Mouse (Mus musculus) telencephalon, adult 2 months (tissue): Measurements from ENCODE around the gene Chaf1a.
"Not testable (repeated sequence)": the region's sequence is repeated elsewhere in the genome, so short reads cannot be mapped to it uniquely, and the experiment has no call there.

Experiments used
- DNase-seq: peaks from one replicate; pipeline ENCODE4 v3.0.0-alpha.2; 2011; ENCODE audit warnings: low read depth, low spot score

Gene Chaf1a

DNA sequence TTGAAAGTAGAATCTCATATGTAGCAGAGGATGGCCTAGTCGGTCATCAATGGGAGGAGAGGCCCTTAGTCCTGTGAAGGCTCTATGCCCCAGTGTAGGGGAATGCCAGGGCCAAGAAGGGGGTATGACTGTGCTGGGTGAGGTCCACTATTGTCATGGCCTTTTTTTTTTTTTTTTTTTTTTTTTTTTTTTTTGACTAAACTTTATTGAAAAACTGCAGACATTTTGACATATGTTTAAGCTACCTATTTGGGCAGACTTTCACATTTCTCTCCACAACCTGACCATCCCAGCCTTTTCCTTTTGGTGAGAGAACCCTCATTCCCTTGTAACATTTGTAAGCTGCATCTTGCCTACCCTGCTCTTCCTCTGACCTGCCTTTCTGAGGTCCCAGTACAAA, 52.1 kb downstream of the Chaf1a start:
- DNase-seq, result no peak

DNA sequence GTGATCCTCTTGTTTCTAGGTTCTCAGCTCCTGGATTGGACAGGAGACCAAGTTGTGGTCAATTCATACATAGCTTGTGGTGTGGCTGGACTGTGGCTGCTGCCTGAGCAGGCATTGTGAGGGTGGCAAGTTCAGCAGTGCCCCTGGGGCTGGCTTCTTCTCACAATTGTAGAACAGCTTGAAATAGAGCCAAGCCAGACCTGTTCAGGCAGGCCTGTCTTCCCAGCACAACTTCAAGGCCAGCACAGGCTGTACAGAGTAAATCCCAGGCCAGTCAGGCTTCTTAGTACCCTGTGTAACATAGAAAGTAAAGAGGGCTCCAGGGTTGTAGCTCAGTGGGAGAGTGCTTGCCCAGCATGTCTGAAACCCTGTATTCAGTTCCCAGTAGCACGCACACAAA, 52.6 kb downstream of the Chaf1a start:
- no peak for DNase-seq

DNA sequence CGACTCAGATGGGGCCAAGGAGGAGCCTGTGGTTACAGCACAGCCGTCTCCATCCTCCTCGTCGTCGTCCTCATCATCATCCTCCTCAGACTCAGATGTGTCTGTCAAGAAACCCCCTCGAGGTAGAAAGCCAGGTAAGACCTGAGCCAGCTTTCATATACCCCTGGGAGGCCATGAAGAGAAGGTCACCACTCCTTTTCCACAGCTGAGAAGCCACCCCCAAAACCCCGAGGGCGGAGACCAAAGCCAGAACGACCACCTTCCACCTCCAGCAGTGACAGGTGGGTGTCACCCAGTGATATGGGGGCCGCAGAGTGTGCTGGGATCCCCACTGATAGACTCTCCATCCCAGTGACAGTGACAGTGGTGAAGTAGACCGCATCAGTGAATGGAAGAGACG, 56.6 kb downstream of the Chaf1a start:
- DNase-seq, result no peak

DNA sequence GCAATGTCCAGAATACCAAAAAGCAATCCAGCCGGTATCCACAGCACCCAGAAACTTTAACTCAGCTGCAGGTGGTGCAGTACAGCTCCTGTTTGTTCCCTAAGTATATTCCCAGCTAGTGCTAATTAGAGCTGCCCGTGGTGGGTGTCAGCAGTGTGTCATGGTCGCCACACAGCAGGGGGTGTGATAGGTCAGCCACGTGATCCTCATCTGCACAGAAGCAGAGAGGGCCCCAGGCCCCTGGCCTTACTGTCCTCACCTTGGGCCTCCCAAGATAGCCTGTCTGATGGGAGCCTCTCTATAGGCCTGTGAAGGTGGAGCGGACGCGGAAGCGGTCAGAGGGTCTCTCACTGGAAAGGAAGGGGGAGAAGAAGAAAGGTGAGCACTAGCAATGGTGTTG, 57.9 kb downstream of the Chaf1a start:
- no peak for DNase-seq

DNA sequence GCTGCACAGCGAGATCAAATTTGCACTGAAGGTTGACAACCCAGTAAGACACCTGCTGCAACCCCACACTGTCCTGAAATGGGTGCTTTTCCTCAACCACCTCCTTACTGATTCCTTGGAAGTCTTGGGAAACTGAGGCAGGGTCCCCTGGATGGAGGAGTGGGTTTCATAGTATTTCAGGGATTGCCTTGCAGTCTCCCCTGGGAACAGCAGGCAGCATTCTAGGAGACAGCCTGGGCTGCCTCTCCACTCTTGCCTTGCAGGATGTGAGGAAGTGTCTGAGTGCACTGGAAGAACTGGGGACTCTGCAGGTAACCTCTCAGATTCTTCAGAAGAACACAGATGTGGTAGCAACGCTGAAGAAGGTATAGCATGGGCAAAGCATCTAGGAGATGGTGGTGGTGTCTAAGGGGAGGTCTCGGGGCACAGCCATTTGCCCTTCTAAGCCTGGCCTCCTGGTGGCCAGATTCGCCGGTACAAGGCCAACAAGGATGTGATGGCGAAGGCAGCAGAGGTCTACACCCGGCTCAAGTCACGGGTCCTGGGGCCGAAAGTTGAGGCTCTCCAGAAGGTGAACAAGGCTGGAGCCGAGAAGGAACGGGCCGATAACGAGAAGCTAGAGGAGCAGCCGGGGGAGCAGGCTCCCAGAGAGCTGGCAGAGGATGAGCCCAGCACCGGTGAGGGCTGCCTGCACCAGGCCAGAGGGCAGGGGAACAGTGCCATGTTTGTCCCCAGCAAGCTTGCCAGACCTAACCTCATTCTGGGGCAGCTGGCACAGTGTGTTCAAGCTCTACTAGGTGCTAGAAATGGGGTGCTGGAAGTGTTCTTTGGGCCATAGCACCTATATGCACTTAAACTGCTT, 58.7 kb downstream of the Chaf1a start:
- DNase-seq, result no peak

DNA sequence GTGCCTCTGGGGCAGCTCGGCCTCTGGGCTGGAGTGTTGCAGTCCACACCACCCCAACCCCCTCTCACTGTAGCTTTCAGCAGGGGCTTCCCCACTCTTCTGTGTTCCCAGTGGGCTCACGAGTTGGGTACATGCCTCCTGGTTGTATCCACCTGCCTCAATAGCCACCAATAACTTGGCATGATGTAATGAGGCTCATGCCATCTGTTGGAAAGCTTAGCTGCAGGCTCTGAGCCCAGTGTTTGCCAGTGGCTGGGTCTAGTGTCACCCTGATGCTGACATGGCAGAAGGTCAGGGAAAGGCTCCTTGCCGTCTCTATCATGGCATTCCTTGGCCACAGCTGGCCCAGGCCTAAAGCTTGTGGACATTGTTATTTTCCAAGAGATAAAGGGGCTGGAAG, 60.6 kb downstream of the Chaf1a start:
- DNase-seq, result no peak

DNA sequence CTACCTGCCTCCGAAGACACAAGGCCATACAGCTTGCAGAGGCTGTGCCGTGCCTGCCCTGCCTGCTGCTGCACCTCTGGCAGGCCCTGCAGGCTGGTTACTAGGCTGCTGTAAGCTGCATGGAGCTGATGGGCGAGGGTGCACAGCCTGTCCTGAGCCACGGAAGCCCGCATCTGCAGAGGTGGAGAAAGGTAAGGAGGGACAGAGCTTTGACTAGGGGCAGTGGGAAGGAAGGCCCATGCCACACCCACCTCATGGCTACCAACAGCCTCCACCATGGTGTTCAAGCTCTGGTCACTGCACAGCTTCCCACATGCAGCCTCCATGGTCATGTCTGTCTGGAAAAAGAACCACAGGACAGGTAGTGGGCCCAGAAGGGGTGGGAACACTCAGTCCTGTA, 61.9 kb downstream of the Chaf1a start:
- no peak for DNase-seq

DNA sequence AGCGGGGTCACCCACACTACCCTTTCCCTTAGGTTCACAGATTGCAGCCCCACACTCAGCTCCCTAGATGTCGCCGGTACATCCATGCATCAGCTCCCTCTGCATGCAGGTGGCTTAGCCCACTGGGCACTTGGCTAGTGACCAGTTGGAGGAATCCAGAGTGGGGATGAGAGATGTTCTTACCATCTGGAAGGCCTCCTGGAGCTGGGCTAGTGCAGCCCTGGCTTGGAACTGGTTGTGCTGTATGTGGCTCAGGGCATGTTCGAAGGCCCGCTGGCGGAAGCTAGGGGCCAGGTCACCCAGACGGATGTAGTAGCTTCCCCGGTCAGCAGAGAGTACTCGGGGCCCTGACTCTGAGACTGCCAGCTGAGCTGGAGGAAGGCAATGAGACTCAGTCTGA, 62.7 kb downstream of the Chaf1a start:
- no peak for DNase-seq

DNA sequence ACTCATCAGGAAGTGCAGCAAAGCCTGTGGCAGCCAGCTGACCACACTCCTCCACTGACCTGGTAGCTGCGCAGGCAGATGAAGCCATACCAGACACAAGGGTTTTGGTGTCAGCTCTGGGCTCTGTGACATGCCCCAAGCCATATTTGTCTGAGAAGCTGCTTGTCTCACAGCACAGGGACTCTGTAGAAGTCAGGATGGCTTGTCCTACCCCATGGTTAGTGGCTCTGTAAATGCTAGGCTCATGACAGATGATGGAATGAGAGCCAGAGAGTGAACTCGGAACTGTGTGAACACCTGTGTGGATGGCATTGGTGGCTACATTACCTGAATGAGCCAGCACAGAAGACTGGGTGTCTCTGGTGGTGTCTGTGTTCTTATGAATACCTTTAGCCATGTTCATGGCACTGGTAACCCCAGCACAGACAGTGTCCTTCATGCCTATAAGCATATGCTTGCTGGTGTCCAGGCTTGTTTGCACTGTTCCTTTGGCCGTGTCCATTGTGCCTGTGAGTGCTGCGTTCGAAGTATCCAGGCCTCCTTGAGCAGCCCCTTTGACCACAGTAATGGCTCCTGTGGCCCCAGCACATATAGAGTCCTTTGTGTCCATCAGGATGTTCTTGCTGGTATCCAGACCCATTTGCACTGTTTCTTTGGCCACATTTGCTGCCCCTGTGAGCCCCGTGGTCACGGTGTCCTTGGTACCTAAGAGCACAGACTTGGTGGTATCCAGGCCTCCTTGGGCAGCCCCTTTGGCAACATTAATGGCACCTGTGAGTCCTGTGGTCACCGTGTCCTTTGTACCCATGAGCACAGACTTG, 63.4 kb downstream of the Chaf1a start:
- no peak for DNase-seq

DNA sequence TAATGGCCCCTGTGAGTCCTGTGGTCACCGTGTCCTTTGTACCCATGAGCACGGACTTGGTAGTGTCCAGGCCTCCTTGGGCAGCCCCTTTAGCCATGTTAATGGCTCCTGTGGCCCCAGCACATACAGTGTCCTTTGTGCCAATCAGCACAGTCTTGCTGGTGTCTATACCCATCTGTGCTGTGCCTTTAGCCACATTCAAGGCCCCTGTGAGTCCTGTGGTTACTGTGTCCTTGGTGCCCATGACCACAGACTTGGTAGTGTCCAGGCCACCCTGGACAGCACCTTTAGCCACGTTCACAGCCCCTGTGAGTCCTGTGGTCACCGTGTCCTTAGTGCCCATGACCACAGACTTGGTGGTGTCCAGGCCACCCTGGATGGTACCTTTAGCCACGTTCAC, 64.6 kb downstream of the Chaf1a start:
- not testable (repeated sequence) for DNase-seq

DNA sequence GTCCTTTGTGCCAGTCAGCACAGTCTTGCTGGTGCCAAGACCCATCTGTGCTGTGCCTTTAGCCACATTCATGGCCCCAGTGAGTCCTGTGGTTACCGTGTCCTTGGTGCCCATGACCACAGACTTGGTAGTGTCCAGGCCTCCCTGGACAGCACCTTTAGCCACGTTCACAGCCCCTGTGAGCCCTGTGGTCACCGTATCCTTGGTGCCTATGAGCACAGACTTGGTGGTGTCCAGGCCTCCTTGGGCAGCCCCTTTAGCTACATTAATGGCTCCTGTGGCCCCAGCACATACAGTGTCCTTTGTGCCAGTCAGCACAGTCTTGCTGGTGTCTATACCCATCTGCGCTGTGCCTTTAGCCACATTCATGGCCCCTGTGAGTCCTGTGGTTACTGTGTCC, 66.2 kb downstream of the Chaf1a start:
- not testable (repeated sequence) for DNase-seq

DNA sequence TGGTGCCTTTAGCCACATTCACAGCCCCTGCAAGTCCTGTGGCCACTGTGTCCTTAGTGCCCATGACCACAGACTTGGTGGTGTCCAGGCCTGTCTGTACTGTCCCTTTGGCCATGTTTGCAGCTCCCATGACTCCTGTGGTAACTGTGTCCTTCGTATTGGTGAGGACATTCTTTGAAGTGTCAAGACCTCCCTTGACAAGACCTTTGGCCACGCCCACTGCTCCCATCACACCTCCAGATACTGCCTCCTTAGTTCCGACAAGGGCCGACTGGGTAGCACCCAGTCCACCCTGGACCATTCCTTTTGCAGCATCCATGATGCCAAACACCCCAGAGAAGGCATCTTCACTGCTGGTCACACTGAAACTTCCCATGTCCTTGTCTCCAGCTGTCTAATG, 66.7 kb downstream of the Chaf1a start:
- DNase-seq, result no peak

DNA sequence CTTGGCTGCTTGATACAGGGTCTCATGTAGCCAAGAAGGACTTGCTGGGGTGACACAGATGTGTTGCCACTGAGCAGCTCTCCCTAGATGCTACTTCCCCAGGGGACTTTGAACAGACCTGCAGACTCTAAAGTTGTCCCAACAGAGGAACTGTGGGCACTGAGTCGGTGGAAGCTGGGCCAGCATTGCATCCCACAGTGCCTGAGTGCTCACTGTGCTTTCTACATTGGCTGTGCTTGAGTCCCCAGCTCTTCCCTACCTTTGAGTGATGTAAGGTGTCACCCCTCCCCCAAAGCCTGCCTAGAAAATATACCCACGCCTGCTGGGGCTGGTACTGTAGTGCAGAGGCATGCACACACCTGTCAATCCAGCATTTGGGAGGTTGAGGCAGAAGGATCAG, 67.5 kb downstream of the Chaf1a start:
- no peak for DNase-seq

DNA sequence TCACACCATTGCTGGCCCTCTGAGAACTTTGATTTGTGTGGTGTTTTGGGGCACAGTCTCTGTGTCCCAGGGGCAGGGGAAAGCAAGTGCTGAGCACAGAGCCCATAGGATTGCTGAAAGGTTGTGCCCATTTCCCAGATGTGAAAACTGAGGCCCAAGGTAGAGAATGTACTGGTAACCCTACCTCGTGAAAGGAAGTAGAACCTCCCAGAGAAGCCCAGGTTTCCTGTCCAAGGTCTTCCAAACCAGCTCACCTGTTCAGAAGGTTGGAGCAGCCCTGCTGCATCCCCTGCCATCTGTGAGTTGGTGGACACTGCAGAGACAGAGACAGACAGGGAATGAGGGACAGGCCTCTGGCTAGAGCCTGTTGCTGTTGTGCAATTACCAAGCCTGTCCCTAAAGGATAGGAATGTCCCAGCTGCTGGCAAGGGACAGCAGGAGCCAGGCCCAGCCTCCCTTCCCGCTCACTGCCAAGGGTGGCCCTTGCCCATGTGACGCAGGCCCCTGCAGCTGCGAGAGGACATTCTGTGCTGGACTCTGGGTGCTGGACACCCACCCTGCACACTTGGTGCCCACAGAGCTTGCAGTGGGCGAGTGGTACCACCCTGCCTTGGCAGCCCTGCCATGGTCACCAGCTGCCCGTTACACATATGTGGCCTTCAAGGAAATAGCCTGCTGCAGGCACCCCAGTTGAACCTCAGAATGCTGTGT, 68.2 kb downstream of the Chaf1a start:
- peak; percentile 27 for DNase-seq

DNA sequence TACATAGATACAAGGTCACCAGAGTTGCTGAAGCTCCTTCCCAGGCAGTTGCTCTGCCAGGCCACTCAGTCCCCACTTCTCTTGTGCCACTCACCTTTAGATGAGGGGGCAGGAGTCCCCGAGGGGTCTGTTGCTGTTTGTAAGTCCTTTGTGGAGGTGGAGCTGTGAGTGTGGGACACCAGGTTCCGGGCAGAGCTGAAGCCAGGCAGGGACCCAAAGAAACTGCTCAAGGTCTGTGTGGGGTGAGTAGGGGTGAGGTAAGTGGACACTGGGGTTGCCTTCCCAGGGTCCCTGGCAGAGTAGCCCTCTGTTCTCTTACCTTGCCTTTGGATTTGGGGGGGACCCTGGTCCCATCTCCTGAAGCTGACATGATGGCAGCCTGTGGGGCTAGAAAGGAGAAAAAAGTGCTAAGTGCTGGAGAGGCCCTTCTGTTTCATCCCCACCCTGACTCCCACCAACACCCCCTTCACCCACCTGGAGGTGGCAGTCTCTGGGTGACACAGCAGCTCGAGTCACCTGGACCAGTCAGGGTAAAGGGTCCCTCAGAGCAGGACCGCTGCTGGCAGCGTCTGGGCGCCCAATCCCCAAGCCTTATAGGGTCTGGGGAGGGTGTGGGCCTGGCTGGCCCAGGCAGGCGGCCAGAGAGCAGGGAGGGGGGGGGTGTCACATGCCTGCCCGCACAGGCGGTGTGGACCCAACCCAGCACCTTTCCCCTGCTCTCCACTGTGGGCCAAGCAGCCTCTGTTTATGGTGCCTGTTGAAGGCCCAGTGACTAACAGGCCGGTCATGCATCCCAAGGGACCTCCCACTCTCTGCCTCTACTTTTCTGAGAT, 69.2 kb downstream of the Chaf1a start, which contains the start of gene Plin4:
Gene Plin4, minus strand, starts transcription at position 585 of the 833 bp plus-strand sequence.
- DNase-seq, result no peak

DNA sequence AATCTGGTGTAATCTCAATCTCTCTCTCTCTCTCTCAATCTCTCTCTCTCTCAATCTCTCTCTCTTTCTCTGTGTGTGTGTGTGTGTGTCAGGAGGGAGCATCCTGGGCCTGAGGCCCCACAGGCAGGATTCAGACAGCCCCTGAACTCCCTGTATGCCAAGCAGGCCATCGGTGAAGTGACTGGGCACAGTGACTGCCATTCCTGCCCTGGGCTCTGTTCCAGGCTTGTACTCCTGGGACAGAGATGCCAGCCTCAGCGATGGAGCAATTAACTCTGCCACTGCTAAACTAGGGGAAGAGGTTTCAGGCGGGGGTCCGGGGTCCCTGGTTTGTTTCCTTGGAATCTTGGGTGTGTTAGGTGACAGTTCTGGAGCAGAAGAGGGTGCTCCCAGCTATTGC, 70.3 kb downstream of the Chaf1a start:
- no peak for DNase-seq

DNA sequence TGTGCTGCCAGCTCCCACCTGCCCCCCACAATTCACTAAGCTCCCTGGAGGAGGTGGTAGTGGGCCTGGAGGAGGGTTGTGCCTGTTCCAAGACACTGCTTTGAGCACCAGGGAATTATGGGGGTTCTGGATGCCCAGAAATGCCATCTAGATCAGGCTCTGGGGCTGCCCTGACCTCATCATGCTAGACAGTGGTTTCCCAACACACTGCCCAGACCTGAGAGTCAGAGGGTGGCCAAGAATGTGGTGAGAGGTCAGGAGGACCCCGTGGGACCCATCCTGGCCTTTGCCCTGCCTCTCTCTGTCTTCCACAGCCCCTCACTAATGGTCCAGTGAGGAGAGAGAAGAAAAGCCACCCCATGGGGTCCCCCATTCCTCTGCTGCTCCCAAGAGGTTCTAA, 70.8 kb downstream of the Chaf1a start:
- no peak for DNase-seq

DNA sequence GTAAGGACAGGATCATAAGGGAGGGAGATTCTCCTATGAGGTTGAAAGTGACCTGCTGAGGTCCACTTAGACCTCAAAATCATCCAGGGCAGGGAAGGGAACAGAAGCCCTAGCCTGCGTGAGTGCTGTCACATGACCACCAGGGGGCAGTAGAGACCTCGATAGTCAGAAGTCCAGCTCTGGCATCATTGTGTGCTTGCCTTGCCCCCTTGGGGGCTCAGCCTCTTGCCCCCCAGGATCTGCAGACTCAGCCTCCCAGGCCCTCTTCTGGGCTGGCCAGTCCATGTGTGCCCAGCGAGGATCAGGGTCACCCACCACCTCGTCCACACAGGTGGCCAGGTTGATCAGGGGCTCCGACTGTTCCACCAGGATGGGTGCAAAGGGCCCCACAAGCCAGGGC, 71.6 kb downstream of the Chaf1a start:
- peak; percentile 43 for DNase-seq

DNA sequence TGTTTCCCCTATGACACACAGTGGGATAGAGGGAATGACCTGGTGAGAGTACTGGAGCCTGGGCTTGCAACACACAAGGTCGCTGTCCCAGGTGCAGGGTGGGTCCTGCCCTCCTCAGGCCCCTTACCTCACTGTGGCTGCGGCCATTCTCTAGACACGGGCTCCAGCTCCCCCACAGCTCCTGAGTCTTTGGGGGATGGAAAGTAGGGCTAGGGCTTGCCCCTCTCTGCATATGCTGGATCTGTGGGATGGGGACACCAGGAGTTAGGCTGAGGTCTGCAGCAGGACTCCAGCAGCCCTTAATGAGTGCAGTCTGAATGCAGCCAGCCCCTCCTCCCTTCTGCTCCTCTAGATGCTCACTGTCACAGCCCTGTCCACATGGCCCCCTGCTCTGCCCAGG, 72.5 kb downstream of the Chaf1a start:
- no peak for DNase-seq

DNA sequence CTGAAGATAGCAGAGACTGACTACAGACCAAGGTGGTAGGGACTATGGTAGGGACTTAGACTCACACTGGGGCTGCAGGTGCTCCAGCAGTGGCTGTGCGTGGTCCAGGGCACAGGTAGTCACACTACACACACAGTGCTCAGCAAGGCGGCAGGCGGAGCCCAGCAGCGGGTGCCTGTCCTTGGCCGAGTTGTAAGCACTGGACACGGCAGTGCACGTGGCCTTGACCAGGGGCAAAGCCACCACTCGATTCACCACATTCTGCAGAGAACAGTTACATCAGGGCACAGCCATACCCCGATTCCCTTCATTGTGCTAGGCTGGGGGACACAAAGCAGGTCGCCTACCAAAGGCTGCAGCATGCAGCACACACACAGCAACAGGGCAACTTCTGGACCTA, 76.0 kb downstream of the Chaf1a start:
- no peak for DNase-seq

DNA sequence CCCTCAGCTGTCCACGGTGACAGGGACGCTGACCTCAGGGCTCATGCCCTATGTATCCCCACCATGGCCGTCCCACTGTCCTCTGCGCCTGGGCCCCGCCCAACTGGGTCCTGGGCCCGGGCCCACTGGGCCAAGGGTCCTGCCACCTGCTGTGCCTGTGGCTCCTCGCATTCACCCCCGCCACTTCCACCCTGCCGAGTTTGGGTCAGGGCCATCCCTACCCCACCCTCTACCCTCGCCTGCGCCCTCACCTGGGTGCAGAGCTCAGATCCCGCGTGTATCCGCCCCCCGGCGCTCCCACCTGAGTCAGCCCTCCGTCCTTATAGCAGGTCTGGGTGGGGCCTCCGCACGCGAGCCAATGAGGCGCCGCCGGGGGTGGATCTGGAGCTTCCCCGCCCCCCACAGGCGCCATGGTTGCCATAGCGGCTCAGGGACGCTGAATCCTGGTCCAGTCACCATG, 77.0 kb downstream of the Chaf1a start, which contains the start of gene Plin5:
Gene Plin5, minus strand, starts transcription at position 346 of the 460 bp plus-strand sequence.
- DNase-seq, result no peak
